Mouse (Mus musculus) hindbrain, embryonic 16.5 days (tissue): ENCODE data around the gene Tnfrsf8. TPM values are rescaled to one million over a fixed set of nuclear protein-coding genes. Genes with fewer than 3 reads are reported as not detected.

Experiments
- ATAC-seq: fragments of 200-750 bp; cut with Nextera tagmentation; 2 replicates; pipeline ENCODE4 v1.8.0; 2017; ENCODE audit warnings: moderate TSS enrichment, moderate library complexity
- H3K27ac ChIP-seq: fragments of 300-500 bp; sonication (generic); 2 replicates; pipeline ENCODE4 v1.5.1; 2014; ENCODE audit warnings: low read depth, mild to moderate bottlenecking, control low read depth, low read length, moderate library complexity
- H3K27me3 ChIP-seq: fragments of 300-500 bp; sonication (generic); replicated peaks from 2 replicates; pipeline ENCODE4 v1.6.1; 2014; ENCODE audit warnings: low read length; ENCODE audit not compliant: control insufficient read depth, insufficient read depth
- H3K36me3 ChIP-seq: fragments of 300-500 bp; sonication (generic); 2 replicates; pipeline ENCODE4 v1.6.1; 2014; ENCODE audit warnings: mild to moderate bottlenecking, low read length, moderate library complexity, mixed read lengths; ENCODE audit not compliant: control insufficient read depth, insufficient read depth
- H3K4me1 ChIP-seq: fragments of 300-500 bp; sonication (generic); 2 replicates; pipeline ENCODE4 v1.6.1; 2014; ENCODE audit warnings: low read depth, low read length; ENCODE audit not compliant: control insufficient read depth, insufficient read depth
- H3K4me2 ChIP-seq: fragments of 300-500 bp; sonication (generic); 2 replicates; pipeline ENCODE4 v1.6.1; 2014; ENCODE audit warnings: mild to moderate bottlenecking, low read length, control low read depth, moderate library complexity
- H3K4me3 ChIP-seq: fragments of 300-500 bp; sonication (generic); 2 replicates; pipeline ENCODE4 v1.5.1; 2014; ENCODE audit warnings: mild to moderate bottlenecking, low read length, control low read depth, moderate library complexity
- H3K9ac ChIP-seq: fragments of 300-500 bp; sonication (generic); 2 replicates; pipeline ENCODE4 v1.6.1; 2014; ENCODE audit warnings: low read depth, mild to moderate bottlenecking, control low read depth, low read length, moderate library complexity
- H3K9me3 ChIP-seq: fragments of 300-500 bp; sonication (generic); 2 replicates; pipeline ENCODE4 v1.6.1; 2014; ENCODE audit warnings: mild to moderate bottlenecking, low read length, moderate library complexity; ENCODE audit not compliant: control insufficient read depth
- WGBS: fragments of 180-500 bp; shearing (Covaris S2); extraction: QIAGEN DNeasy Blood & Tissue Kit; methylation state at CpG from one replicate; pipeline ENCODE4 v1.1.7; 2014; 5-methylcytosine and 5-hydroxymethylcytosine counted together
- polyA plus RNA-seq: library from polyadenylated mRNA; unstranded; fragments of >200 nt; fragmentation: Nextera tagmentation; extraction: Ambion mirVana; gene quantifications from 2 replicates; pipeline ENCODE4 v1.2.1, GENCODE M21; 2015

Gene Tnfrsf8
- polyA plus RNA-seq, 1 experiment from 2014 or later: 0.85 TPM

DNA sequence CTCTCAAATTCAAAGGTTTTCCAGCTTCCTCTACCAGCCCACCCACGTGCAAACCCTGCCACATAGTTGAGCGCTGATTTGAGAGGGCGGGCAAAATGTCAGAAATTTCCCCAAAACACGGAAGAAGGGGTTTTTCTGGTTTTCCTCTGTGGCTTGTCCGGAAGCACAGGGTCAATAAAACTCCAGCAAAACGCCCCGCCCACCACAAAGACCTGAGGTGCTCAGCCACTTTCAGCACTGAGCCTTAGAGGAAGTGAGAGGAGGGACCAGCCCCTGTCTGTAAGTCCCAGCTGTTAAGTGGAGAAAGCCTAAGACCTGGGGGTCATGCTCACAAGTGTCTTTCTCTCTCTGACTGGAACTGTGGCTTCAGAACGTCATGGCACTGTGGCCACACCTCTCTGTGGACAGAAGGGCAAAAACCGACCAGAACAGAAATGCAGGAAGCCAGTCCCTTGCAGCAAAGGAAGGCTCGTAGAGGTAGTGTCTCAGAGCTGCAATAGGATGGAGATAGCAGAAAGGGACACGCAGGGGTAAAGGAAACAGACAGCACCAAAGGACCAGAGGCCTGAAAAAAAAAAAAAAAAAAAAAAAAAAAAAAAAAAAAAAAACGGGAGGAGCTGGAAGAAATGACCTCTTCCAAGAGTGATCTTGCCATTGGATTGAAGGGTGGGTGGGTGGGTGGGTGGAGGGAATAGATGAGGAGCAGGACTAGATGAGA, 14.6 kb downstream of the Tnfrsf8 start:
- ATAC-seq: no peak
- no peaks in the 10 kb centered on the region for H3K4me1 ChIP-seq
- no peak overlapping the region for H3K27ac ChIP-seq
- no peak overlapping the region for H3K4me3 ChIP-seq
- no peaks in the 10 kb centered on the region for H3K36me3 ChIP-seq
- H3K27me3 ChIP-seq: no peaks in the 10 kb centered on the region
- H3K9ac ChIP-seq: no peak overlapping the region
- 74% methylated on average over 11 of the region's 12 CpGs for WGBS
- H3K9me3 ChIP-seq: no peaks in the 10 kb centered on the region
- no peak overlapping the region for H3K4me2 ChIP-seq

- no peak overlapping the region for H3K4me3 ChIP-seq
- H3K27me3 ChIP-seq: no peaks in the 10 kb centered on the region
- ATAC-seq: no peak
- no peak overlapping the region for H3K9ac ChIP-seq
- no peaks in the 10 kb centered on the region for H3K36me3 ChIP-seq
- H3K4me1 ChIP-seq: no peaks in the 10 kb centered on the region
- WGBS: 92% methylated on average over 8 of the region's 8 CpGs
- H3K27ac ChIP-seq: no peak overlapping the region
- no peaks in the 10 kb centered on the region for H3K9me3 ChIP-seq
- H3K4me2 ChIP-seq: no peak overlapping the region
Measured at GRCm38 (mm10) chr4:145299355-145299754, 15.6 kb downstream of the Tnfrsf8 start.

DNA sequence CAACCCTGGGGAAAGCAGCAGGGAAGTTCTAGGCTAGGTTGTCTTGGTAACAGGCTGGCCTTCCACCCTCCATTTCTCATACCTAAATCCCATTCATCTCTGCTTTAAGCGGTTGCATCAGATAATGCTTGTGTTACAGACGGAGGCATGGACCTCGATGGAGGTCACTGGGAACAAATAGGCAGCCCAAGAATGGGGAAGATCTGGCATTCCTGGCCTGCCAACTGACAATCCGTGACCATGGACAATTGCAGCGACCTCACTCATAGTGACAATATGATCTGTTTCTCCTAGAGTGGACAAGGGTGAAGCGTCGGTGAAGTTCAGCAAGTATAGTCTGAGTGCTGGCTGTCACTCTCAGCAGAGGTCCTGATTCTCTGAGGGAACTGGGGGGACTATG, 16.1 kb downstream of the Tnfrsf8 start:
- WGBS: 78% methylated on average over 7 of the region's 7 CpGs
- H3K36me3 ChIP-seq: no peaks in the 10 kb centered on the region
- no peak overlapping the region for H3K9ac ChIP-seq
- ATAC-seq: no peak
- H3K27me3 ChIP-seq: no peaks in the 10 kb centered on the region
- H3K4me3 ChIP-seq: no peak overlapping the region
- no peak overlapping the region for H3K27ac ChIP-seq
- H3K9me3 ChIP-seq: no peaks in the 10 kb centered on the region
- no peaks in the 10 kb centered on the region for H3K4me1 ChIP-seq
- no peak overlapping the region for H3K4me2 ChIP-seq

DNA sequence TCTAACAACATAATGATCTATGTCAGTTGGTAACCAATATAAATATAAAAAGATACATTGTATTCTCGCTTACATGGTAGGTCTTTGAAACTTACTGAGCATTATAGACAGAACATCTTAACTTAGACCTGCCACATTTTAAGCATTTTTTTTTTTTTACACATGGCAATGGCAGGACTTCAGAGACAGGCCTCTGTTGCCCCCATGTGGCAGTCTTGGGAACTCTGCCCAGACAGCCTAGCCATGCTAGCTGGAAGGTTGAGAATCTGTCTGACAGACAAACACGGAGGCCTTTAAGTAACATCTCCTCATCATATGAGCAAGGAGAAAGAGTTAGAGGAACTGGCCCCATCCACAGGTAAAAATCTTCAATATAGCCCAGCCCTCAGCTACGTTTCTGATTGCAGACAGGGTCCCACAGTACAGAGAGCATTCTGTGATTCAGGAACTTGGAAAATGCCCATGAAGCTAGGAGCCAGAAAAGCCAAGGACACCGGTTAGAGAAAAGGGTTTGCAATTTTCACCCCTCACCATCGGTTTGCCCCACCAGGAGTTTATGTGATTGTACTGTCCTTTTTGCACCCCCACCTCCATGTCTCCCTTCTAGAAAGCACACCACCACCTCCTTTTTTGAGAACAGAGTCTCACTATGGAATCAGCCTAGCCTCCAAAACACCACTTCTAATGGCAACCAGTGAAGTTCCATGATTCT, 19.2 kb downstream of the Tnfrsf8 start:
- H3K4me3 ChIP-seq: no peak overlapping the region
- ATAC-seq: peak; percentile 77
- 54% methylated on average over 5 of the region's 5 CpGs for WGBS

GRCm38 (mm10) chr4:145294588-145294987, 20.4 kb downstream of the Tnfrsf8 start:
- ATAC-seq: no peak
- H3K9ac ChIP-seq: no peak overlapping the region; the same call in 1 of the 2 replicates
- no peaks in the 10 kb centered on the region for H3K9me3 ChIP-seq
- H3K4me1 ChIP-seq: no peaks in the 10 kb centered on the region
- no peak overlapping the region for H3K4me3 ChIP-seq
- no peak overlapping the region for H3K27ac ChIP-seq
- no peaks in the 10 kb centered on the region for H3K27me3 ChIP-seq
- no peak overlapping the region for H3K4me2 ChIP-seq
- no peaks in the 10 kb centered on the region for H3K36me3 ChIP-seq
- 87% methylated on average over 5 of the region's 5 CpGs for WGBS

More for the DNA sequence above, 19.2 kb downstream of the Tnfrsf8 start:
- no peak overlapping the region for H3K9ac ChIP-seq
- no peaks in the 10 kb centered on the region for H3K4me1 ChIP-seq
- H3K27me3 ChIP-seq: no peaks in the 10 kb centered on the region
- no peaks in the 10 kb centered on the region for H3K9me3 ChIP-seq
- no peak overlapping the region for H3K27ac ChIP-seq
- H3K36me3 ChIP-seq: no peaks in the 10 kb centered on the region
- no peak overlapping the region for H3K4me2 ChIP-seq

DNA sequence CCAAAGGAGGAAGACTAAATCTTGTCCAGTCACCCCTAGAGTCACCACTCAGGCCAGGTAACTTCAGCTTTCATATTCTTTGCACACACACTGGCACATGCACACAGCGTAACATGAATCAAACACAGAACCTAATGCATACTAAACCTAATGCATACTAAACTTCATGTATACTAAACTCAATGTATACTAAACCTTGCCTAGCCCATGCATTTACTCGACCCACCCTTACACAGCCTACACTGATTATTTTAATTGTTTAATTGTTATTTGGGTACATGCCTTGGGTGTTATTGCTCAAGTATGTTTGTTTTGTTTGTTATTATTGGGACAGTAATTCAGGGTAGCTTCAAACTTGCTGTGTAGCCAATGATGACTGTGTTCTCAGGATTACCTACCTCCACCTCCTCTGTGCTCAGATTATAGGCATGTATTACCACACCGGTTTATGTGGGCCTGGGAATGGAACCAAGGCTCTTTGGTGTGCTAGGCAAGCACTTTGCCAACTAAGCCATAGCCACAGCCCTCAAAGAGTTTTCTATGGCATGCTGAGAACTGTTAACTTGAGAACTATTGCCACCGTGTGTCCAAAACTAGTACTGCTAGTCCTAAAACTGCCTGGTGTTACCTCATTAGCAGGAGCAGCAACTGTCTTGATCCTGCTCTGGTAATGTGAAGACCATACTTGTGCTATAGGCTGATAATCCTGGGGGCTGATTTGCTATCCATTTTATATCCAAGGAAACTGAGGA, 28.4 kb downstream of the Tnfrsf8 start:
- Histone ChIP-seq H3K9ac (no peak overlapping the region), H3K4me1 (no peaks in the 10 kb centered on the region), H3K27ac (no peak overlapping the region), H3K4me3 (no peak overlapping the region), H3K27me3 (no peaks in the 10 kb centered on the region), H3K4me2 (no peak overlapping the region), H3K9me3 (no peaks in the 10 kb centered on the region), H3K36me3 (no peaks in the 10 kb centered on the region)
- ATAC-seq: peak; percentile 89
- 48% methylated on average over 4 of the region's 4 CpGs for WGBS

DNA sequence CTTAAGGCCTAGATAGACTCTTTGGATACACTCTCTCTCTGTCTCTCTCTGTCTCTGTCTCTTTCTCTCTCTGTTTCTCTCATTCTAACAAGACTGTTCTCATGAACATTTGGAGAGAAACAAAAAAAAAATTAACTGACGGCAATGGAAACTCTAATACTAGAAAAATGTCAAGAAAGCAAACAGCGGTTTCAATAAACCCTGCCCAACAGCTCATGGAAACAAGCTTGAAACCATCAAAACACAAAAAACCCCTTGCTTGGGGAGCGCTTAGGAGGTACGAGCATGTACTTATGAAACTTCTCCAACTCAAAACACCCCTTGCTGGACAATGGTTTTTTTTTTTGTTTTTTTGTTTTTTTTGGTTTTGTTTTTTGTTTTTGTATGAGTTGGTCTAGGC, 30.3 kb downstream of the Tnfrsf8 start:
- no peaks in the 10 kb centered on the region for H3K9me3 ChIP-seq
- H3K36me3 ChIP-seq: no peaks in the 10 kb centered on the region
- no peak overlapping the region for H3K4me2 ChIP-seq
- WGBS: 99% methylated on average over 4 of the region's 4 CpGs
- no peak overlapping the region for H3K4me3 ChIP-seq
- H3K27ac ChIP-seq: no peak overlapping the region
- ATAC-seq: no peak
- H3K9ac ChIP-seq: no peak overlapping the region
- H3K4me1 ChIP-seq: no peaks in the 10 kb centered on the region
- H3K27me3 ChIP-seq: no peaks in the 10 kb centered on the region

- Histone ChIP-seq H3K27ac (no peak overlapping the region), H3K27me3 (no peaks in the 10 kb centered on the region), H3K9ac (no peak overlapping the region), H3K4me2 (no peak overlapping the region), H3K9me3 (no peaks in the 10 kb centered on the region), H3K4me1 (no peaks in the 10 kb centered on the region), H3K36me3 (no peaks in the 10 kb centered on the region), H3K4me3 (no peak overlapping the region)
- ATAC-seq: no peak
- 64% methylated on average over 6 of the region's 6 CpGs for WGBS
Measured at GRCm38 (mm10) chr4:145283441-145283840, 31.5 kb downstream of the Tnfrsf8 start.

DNA sequence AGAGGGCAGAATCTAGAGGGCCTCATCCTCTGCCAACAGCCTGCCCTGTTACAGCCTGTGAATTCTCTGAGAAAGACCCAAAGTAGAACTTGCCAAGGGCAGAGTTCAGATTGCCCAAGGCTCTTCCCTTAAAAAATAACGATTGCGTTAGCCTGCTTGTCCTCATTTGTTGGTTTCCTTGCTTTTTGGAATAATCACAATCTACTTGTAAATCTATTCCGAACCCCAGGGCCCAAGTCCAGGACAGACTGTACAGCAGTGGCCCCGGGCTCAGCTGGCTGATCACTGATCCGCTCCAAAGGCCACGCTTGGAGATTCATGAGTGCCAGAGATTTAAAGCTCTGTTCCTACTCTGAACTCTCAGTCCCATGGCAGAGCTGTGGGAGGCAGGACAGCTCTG, 34.0 kb downstream of the Tnfrsf8 start:
- ATAC-seq: no peak
- Histone ChIP-seq H3K36me3 (no peaks in the 10 kb centered on the region), H3K27me3 (no peaks in the 10 kb centered on the region), H3K4me1 (no peaks in the 10 kb centered on the region), H3K4me2 (no peak overlapping the region), H3K4me3 (no peak overlapping the region), H3K9ac (no peak overlapping the region), H3K27ac (no peak overlapping the region), H3K9me3 (no peaks in the 10 kb centered on the region)
- 87% methylated on average over 6 of the region's 6 CpGs for WGBS
